Mouse (Mus musculus) stomach, embryonic 16.5 days (tissue): ENCODE measurements at regions not wholly inside any gene's neighbourhood (a gene's known extent, or its start where the extent isn't known, plus 50 kb on each side); places are given as distances from the start of the nearest gene placed in this dataset.

ENCODE experiments used
- ATAC-seq: fragments of 200-750 bp; cut with Nextera tagmentation; 2 replicates; pipeline ENCODE4 v1.8.0; 2017; ENCODE audit warnings: moderate number of reproducible peaks, moderate TSS enrichment; ENCODE audit not compliant: insufficient read depth, low FRiP score
- H3K27ac ChIP-seq: fragments of 300-500 bp; sonication (generic); 2 replicates; pipeline ENCODE4 v1.5.1; 2014; ENCODE audit warnings: low read length
- H3K27me3 ChIP-seq: fragments of 300-500 bp; sonication (generic); 2 replicates; pipeline ENCODE4 v1.6.1; 2014; ENCODE audit warnings: low read length, control low read depth, mixed read lengths; ENCODE audit not compliant: control insufficient read depth, insufficient read depth
- H3K36me3 ChIP-seq: fragments of 300-500 bp; sonication (generic); 2 replicates; pipeline ENCODE4 v1.6.1; 2014; ENCODE audit warnings: low read length; ENCODE audit not compliant: control insufficient read depth, insufficient read depth
- H3K4me1 ChIP-seq: fragments of 300-500 bp; sonication (generic); 2 replicates; pipeline ENCODE4 v1.6.1; 2014; ENCODE audit warnings: low read length, control low read depth, mixed read lengths; ENCODE audit not compliant: control insufficient read depth, insufficient read depth
- H3K4me2 ChIP-seq: fragments of 300-500 bp; sonication (generic); 2 replicates; pipeline ENCODE4 v1.6.1; 2014; ENCODE audit warnings: low read depth, low read length, mixed read lengths
- H3K4me3 ChIP-seq: fragments of 300-500 bp; sonication (generic); replicated peaks from 2 replicates; pipeline ENCODE4 v1.5.1; 2014; ENCODE audit warnings: mild to moderate bottlenecking, low read length
- H3K9ac ChIP-seq: fragments of 300-500 bp; sonication (generic); 2 replicates; pipeline ENCODE4 v1.6.1; 2014; ENCODE audit warnings: low read length
- H3K9me3 ChIP-seq: fragments of 300-500 bp; sonication (generic); replicated peaks from 2 replicates; pipeline ENCODE4 v1.6.1; 2016; ENCODE audit warnings: low read length, control low read depth; ENCODE audit not compliant: control insufficient read depth
- WGBS: fragments of 180-500 bp; shearing (Covaris S2); extraction: QIAGEN DNeasy Blood & Tissue Kit; methylation state at CpG from one replicate; pipeline ENCODE4 v1.1.7; 2014; 5-methylcytosine and 5-hydroxymethylcytosine counted together

- Histone ChIP-seq H3K27me3 (no peaks in the 10 kb centered on the region), H3K9me3 (no peaks in the 10 kb centered on the region), H3K4me3 (no peak overlapping the region), H3K9ac (no peak overlapping the region), H3K4me2 (no peak overlapping the region), H3K36me3 (no peaks in the 10 kb centered on the region), H3K27ac (no peak overlapping the region), H3K4me1 (no peaks in the 10 kb centered on the region; the same call in 1 of the 2 replicates)
- ATAC-seq, result no peak
- WGBS, result 81% methylated on average over 9 of the region's 9 CpGs
Observed at GRCm38 (mm10) chr2:74029938-74030337, 118.8 kb upstream of the Atp5g3 start.

DNA sequence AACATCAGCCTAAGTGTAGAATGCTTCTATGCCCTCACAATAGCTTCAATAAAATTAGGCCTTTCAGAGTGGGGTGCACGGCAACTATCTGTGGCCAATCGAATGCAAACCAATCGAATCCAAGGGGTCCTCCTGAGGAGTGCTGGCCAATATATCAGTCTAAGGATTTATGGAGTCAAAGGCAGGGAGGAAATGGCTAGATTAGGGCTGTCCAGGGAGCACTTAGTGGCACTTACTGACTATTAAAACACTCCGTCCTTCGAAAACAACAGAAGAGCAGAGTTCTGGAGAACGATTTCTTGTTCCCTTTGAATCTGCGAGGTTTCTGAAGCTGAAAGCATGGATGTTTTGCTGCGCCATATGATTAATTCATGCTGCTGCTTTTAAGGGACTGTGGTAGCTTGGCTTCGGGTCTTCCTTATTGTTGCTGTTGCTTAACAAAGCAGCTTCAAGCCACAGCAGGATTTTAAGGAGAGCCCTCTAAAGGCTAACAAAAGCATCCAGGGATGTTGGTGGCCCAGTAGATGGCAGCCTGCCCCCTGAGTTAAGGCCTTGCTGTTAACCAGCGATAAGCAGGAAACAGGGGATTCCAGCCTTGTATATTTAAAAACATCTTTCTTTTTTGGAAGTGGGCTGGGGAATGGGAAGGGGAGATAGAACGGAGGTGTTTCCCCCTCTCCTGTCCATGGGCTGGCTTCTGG, 116.4 kb upstream of the Atp5g3 start:
- Histone ChIP-seq H3K36me3 (no peaks in the 10 kb centered on the region), H3K4me3 (peak overlapping the region; percentile 7; the same call in 1 of the 2 replicates), H3K4me2 (peak overlapping the region; percentile 11; the same call in 1 of the 2 replicates), H3K27ac (no peak overlapping the region), H3K9me3 (no peaks in the 10 kb centered on the region), H3K9ac (peak overlapping the region; percentile 3; the same call in 1 of the 2 replicates), H3K27me3 (no peaks in the 10 kb centered on the region), H3K4me1 (no peaks in the 10 kb centered on the region; the same call in 1 of the 2 replicates)
- no peak for ATAC-seq
- WGBS, result 49% methylated on average over 11 of the region's 11 CpGs

DNA sequence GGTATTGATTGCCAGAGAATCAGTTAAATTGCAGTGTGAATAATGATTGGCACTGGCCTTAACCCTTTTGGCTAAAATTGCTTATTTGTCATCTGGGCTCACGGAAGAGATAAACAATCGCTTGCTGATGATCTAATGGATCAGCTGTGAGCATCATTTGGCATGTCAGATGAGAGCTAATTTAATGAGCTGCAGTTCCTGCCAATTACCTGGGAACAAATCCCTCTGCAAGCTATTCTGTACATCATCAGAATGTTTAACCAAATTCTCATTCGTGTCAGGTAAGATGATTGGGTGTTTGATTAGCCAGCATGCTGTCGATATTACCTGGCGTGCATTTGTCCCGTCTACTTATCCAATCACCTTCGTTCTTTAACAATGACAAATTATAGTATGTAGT, 104.0 kb upstream of the Atp5g3 start:
- H3K4me2 ChIP-seq, result no peak overlapping the region
- H3K27ac ChIP-seq, result no peak overlapping the region
- no peaks in the 10 kb centered on the region for H3K36me3 ChIP-seq
- H3K4me3 ChIP-seq, result no peak overlapping the region
- H3K9ac ChIP-seq, result no peak overlapping the region
- 0 out of 2 replicates have a peak, but pooled peaks cover 4% of the 10 kb centered on the region for H3K9me3 ChIP-seq
- no peaks in the 10 kb centered on the region for H3K27me3 ChIP-seq
- 77% methylated on average over 7 of the region's 7 CpGs for WGBS
- H3K4me1 ChIP-seq, result no peaks in the 10 kb centered on the region
- no peak for ATAC-seq

- Histone ChIP-seq H3K9me3 (0 out of 2 replicates have a peak, but pooled peaks cover 4% of the 10 kb centered on the region), H3K36me3 (no peaks in the 10 kb centered on the region), H3K27me3 (no peaks in the 10 kb centered on the region), H3K27ac (no peak overlapping the region), H3K4me3 (no peak overlapping the region), H3K9ac (no peak overlapping the region), H3K4me2 (no peak overlapping the region), H3K4me1 (no peaks in the 10 kb centered on the region)
- 83% methylated on average over 3 of the region's 3 CpGs for WGBS
- ATAC-seq, result no peak
Observed at GRCm38 (mm10) chr2:74014201-74014600, 103.1 kb upstream of the Atp5g3 start.

- Histone ChIP-seq H3K4me3 (no peak overlapping the region), H3K9ac (no peak overlapping the region), H3K27me3 (peaks cover 3% of the 10 kb centered on the region; the same call in 1 of the 2 replicates), H3K4me2 (no peak overlapping the region), H3K27ac (no peak overlapping the region), H3K9me3 (no peaks in the 10 kb centered on the region), H3K4me1 (no peaks in the 10 kb centered on the region), H3K36me3 (no peaks in the 10 kb centered on the region)
- WGBS, result 9% methylated on average over 2 of the region's 2 CpGs
- no peak for ATAC-seq
Observed at GRCm38 (mm10) chr2:73998531-73998930, 87.4 kb upstream of the Atp5g3 start.

- Histone ChIP-seq H3K27ac (no peak overlapping the region), H3K4me1 (no peaks in the 10 kb centered on the region), H3K9me3 (no peaks in the 10 kb centered on the region), H3K9ac (no peak overlapping the region), H3K4me2 (no peak overlapping the region), H3K27me3 (peaks cover 3% of the 10 kb centered on the region; the same call in 1 of the 2 replicates), H3K4me3 (no peak overlapping the region), H3K36me3 (no peaks in the 10 kb centered on the region)
- 74% methylated on average over 5 of the region's 5 CpGs for WGBS
- no peak for ATAC-seq
Observed at GRCm38 (mm10) chr2:73996986-73997385, 85.9 kb upstream of the Atp5g3 start.

DNA sequence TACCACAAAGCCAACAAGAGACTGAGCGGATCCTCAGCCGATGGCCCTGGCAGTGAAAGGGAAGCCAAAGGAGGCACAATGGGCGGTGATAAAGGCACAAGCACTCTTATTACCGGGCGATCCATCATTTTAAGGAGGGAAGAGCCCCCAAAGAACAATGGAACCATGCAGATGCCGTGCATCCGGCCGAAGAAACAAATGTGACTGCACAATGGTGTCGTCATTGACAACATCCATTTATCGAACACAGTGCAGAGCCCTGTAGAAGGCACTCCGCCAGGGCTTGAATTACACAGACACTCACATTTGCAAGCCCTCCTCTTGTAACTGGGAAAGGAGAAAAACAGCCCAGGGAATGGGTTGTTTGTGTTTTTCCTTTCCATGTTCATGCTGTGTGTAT, 80.7 kb upstream of the Atp5g3 start:
- Histone ChIP-seq H3K27ac (no peak overlapping the region), H3K4me3 (no peak overlapping the region), H3K36me3 (no peaks in the 10 kb centered on the region), H3K4me1 (no peaks in the 10 kb centered on the region), H3K27me3 (no peaks in the 10 kb centered on the region), H3K9ac (no peak overlapping the region), H3K4me2 (no peak overlapping the region), H3K9me3 (no peaks in the 10 kb centered on the region)
- 80% methylated on average over 11 of the region's 11 CpGs for WGBS
- ATAC-seq, result no peak

GRCm38 (mm10) chr2:73987441-73988105, 76.4 kb upstream of the Atp5g3 start:
- no peak overlapping the region for H3K27ac ChIP-seq
- H3K4me1 ChIP-seq, result no peaks in the 10 kb centered on the region
- WGBS, result 86% methylated on average over 10 of the region's 10 CpGs
- no peaks in the 10 kb centered on the region for H3K27me3 ChIP-seq
- no peaks in the 10 kb centered on the region for H3K36me3 ChIP-seq
- no peaks in the 10 kb centered on the region for H3K9me3 ChIP-seq
- no peak for ATAC-seq
- no peak overlapping the region for H3K9ac ChIP-seq
- H3K4me2 ChIP-seq, result no peak overlapping the region
- H3K4me3 ChIP-seq, result no peak overlapping the region

DNA sequence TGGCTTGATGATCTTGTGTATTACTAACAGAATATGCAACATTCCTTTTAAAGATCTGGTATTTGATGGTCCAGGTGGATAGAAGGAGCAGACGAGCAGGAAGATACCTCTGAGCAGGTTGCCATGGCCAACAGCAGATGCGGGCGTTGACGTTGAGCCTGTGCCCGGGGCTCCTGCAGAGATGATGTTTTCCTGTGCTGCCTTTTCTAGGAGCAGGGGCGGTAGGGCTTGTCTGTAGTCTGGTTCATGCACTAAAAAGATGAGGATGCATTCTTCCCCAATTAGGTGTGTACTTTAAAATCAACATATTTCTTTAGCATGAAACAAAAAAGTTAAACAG, 74.8 kb upstream of the Atp5g3 start:
- 74% methylated on average over 6 of the region's 6 CpGs for WGBS

More for the DNA sequence above, 74.8 kb upstream of the Atp5g3 start:
- H3K9me3 ChIP-seq, result no peaks in the 10 kb centered on the region
- H3K4me1 ChIP-seq, result no peaks in the 10 kb centered on the region
- H3K4me2 ChIP-seq, result no peak overlapping the region
- H3K9ac ChIP-seq, result no peak overlapping the region
- ATAC-seq, result no peak
- no peaks in the 10 kb centered on the region for H3K36me3 ChIP-seq
- no peaks in the 10 kb centered on the region for H3K27me3 ChIP-seq
- no peak overlapping the region for H3K27ac ChIP-seq
- H3K4me3 ChIP-seq, result no peak overlapping the region
